Mouse (Mus musculus) lung, embryonic 15.5 days (tissue): ENCODE results near the gene Minos1. TPM values are rescaled to one million over a fixed set of nuclear protein-coding genes. Genes with fewer than 3 reads are reported as not detected.

Experiments
- ATAC-seq: fragments of 200-750 bp; cut with Nextera tagmentation; 2 replicates; pipeline ENCODE4 v1.8.0; 2017; ENCODE audit warnings: moderate number of reproducible peaks, borderline replicate concordance; ENCODE audit not compliant: low FRiP score, low TSS enrichment; ENCODE audit errors: extremely low read depth
- H3K27ac ChIP-seq: fragments of 300-500 bp; sonication (generic); 2 replicates; pipeline ENCODE4 v1.5.1; 2015; ENCODE audit warnings: moderate library complexity, mild to moderate bottlenecking, inconsistent platforms
- H3K27me3 ChIP-seq: fragments of 300-500 bp; sonication (generic); 2 replicates; pipeline ENCODE4 v1.6.1; 2015; ENCODE audit warnings: inconsistent platforms
- H3K36me3 ChIP-seq: fragments of 300-500 bp; sonication (generic); 2 replicates; pipeline ENCODE4 v1.6.1; 2015; ENCODE audit warnings: inconsistent platforms
- H3K4me1 ChIP-seq: fragments of 300-500 bp; sonication (generic); 2 replicates; pipeline ENCODE4 v1.6.1; 2015; ENCODE audit warnings: inconsistent platforms
- H3K4me2 ChIP-seq: fragments of 300-500 bp; sonication (generic); 2 replicates; pipeline ENCODE4 v1.6.1; 2015; ENCODE audit warnings: inconsistent platforms, mild to moderate bottlenecking, moderate library complexity
- H3K4me3 ChIP-seq: fragments of 300-500 bp; sonication (generic); 2 replicates; pipeline ENCODE4 v1.5.1; 2015; ENCODE audit warnings: mild to moderate bottlenecking, inconsistent platforms
- H3K9ac ChIP-seq: fragments of 300-500 bp; sonication (generic); 2 replicates; pipeline ENCODE4 v1.6.1; 2015; ENCODE audit warnings: inconsistent platforms
- H3K9me3 ChIP-seq: fragments of 300-500 bp; sonication (generic); 2 replicates; pipeline ENCODE4 v1.6.1; 2016; ENCODE audit warnings: inconsistent platforms
- WGBS: fragments of 180-500 bp; shearing (Covaris S2); methylation state at CpG from one replicate; pipeline ENCODE4 v1.1.7; 2015; 5-methylcytosine and 5-hydroxymethylcytosine counted together
- polyA plus RNA-seq: library from polyadenylated mRNA; unstranded; fragments of >200 nt; fragmentation: Nextera tagmentation; extraction: Ambion mirVana; gene quantifications from 2 replicates; pipeline ENCODE4 v1.2.1, GENCODE M21; 2015

The Minos1 gene
- polyA plus RNA-seq, result 517 and 528 TPM in 2 replicates

- no peaks in the 10 kb centered on the region for H3K36me3 ChIP-seq
Measured at GRCm38 (mm10) chr4:139130701-139131549, at the start of gene Minos1. Gene Minos1, minus strand, starts transcription at chr4:139131113.

GRCm38 (mm10) chr4:139179731-139180625, 49.1 kb upstream of the Minos1 start:
- H3K9ac ChIP-seq, result no peak overlapping the region
- no peak overlapping the region for H3K4me3 ChIP-seq
- no peaks in the 10 kb centered on the region for H3K27me3 ChIP-seq
- H3K4me1 ChIP-seq, result peaks cover 35% of the 10 kb centered on the region
- ATAC-seq, result peak; percentile 16; the same call in 1 of the 2 replicates
- no peaks in the 10 kb centered on the region for H3K36me3 ChIP-seq
- WGBS, result 26% methylated on average over 17 of the region's 17 CpGs
- H3K9me3 ChIP-seq, result no peaks in the 10 kb centered on the region
- peak overlapping the region; percentile 45; the same call in 1 of the 2 replicates for H3K27ac ChIP-seq
- no peak overlapping the region for H3K4me2 ChIP-seq

More at GRCm38 (mm10) chr4:139130701-139131549, at the start of gene Minos1:
- Histone ChIP-seq H3K4me2 (peak within 1 kb of the TSS; percentile 83), H3K9ac (peak within 1 kb of the TSS; percentile 88), H3K27me3 (no peaks in the 10 kb centered on the region), H3K4me3 (peak within 1 kb of the TSS; percentile 92), H3K9me3 (no peaks in the 10 kb centered on the region), H3K4me1 (peaks cover 15% of the 10 kb centered on the region), H3K27ac (peak within 1 kb of the TSS; percentile 85)
- WGBS, result under 1% methylated on average over 63 of the region's 63 CpGs
- ATAC-seq, result peak; percentile 97

- no peaks in the 10 kb centered on the region for H3K9me3 ChIP-seq
- H3K4me1 ChIP-seq, result peaks cover 43% of the 10 kb centered on the region
- no peak overlapping the region for H3K4me2 ChIP-seq
- H3K4me3 ChIP-seq, result no peak overlapping the region
- WGBS, result 84% methylated on average over 2 of the region's 2 CpGs
- H3K27me3 ChIP-seq, result no peaks in the 10 kb centered on the region
- H3K27ac ChIP-seq, result 0 out of 2 replicates have a peak overlapping the region, but pooled peaks have one; percentile 45
- H3K36me3 ChIP-seq, result no peaks in the 10 kb centered on the region
- H3K9ac ChIP-seq, result no peak overlapping the region
- no peak for ATAC-seq
Measured at GRCm38 (mm10) chr4:139179218-139179617, 48.3 kb upstream of the Minos1 start.

GRCm38 (mm10) chr4:139178377-139178776, 47.5 kb upstream of the Minos1 start:
- no peaks in the 10 kb centered on the region for H3K9me3 ChIP-seq
- peaks cover 49% of the 10 kb centered on the region for H3K4me1 ChIP-seq
- H3K27ac ChIP-seq, result no peak overlapping the region
- 93% methylated on average over 11 of the region's 11 CpGs for WGBS
- H3K36me3 ChIP-seq, result no peaks in the 10 kb centered on the region
- no peak overlapping the region for H3K4me3 ChIP-seq
- H3K9ac ChIP-seq, result no peak overlapping the region
- H3K4me2 ChIP-seq, result no peak overlapping the region
- ATAC-seq, result no peak
- no peaks in the 10 kb centered on the region for H3K27me3 ChIP-seq

- H3K27me3 ChIP-seq, result no peaks in the 10 kb centered on the region
- no peak overlapping the region for H3K9ac ChIP-seq
- H3K9me3 ChIP-seq, result no peaks in the 10 kb centered on the region
- H3K27ac ChIP-seq, result no peak overlapping the region
- no peak overlapping the region for H3K4me2 ChIP-seq
- H3K36me3 ChIP-seq, result no peaks in the 10 kb centered on the region
- no peak overlapping the region for H3K4me3 ChIP-seq
- 94% methylated on average over 3 of the region's 3 CpGs for WGBS
- ATAC-seq, result no peak
- H3K4me1 ChIP-seq, result peaks cover 49% of the 10 kb centered on the region
Measured at GRCm38 (mm10) chr4:139177921-139178320, 47.0 kb upstream of the Minos1 start.

- H3K9me3 ChIP-seq, result no peaks in the 10 kb centered on the region
- H3K4me3 ChIP-seq, result no peak overlapping the region
- peak; percentile 72 for ATAC-seq
- peak overlapping the region; percentile 73 for H3K27ac ChIP-seq
- H3K27me3 ChIP-seq, result no peaks in the 10 kb centered on the region
- no peak overlapping the region for H3K9ac ChIP-seq
- no peaks in the 10 kb centered on the region for H3K36me3 ChIP-seq
- peak overlapping the region; percentile 28 for H3K4me2 ChIP-seq
- WGBS, result 18% methylated on average over 6 of the region's 6 CpGs
- H3K4me1 ChIP-seq, result peaks cover 54% of the 10 kb centered on the region
Measured at GRCm38 (mm10) chr4:139176023-139176422, 45.1 kb upstream of the Minos1 start.

- Histone ChIP-seq H3K4me2 (peak overlapping the region; percentile 28), H3K4me3 (no peak overlapping the region), H3K27me3 (no peaks in the 10 kb centered on the region), H3K9ac (no peak overlapping the region), H3K36me3 (no peaks in the 10 kb centered on the region), H3K4me1 (peaks cover 57% of the 10 kb centered on the region), H3K9me3 (no peaks in the 10 kb centered on the region), H3K27ac (peak overlapping the region; percentile 73)
- peak; percentile 70 for ATAC-seq
- 27% methylated on average over 20 of the region's 20 CpGs for WGBS
Measured at GRCm38 (mm10) chr4:139175061-139175971, 44.4 kb upstream of the Minos1 start.

- ATAC-seq, result no peak
- Histone ChIP-seq H3K4me3 (no peak overlapping the region), H3K4me1 (peaks cover 35% of the 10 kb centered on the region), H3K9ac (no peak overlapping the region), H3K9me3 (no peaks in the 10 kb centered on the region), H3K4me2 (no peak overlapping the region), H3K27ac (peak overlapping the region; percentile 76), H3K27me3 (no peaks in the 10 kb centered on the region), H3K36me3 (no peaks in the 10 kb centered on the region)
- 48% methylated on average over 12 of the region's 12 CpGs for whole genome bisulfite sequencing
Measured at GRCm38 (mm10) chr4:139169748-139170279, 38.9 kb upstream of the Minos1 start.

- no peaks in the 10 kb centered on the region for H3K27me3 ChIP-seq
- no peak overlapping the region for H3K4me3 ChIP-seq
- peak overlapping the region; percentile 76 for H3K27ac ChIP-seq
- H3K9ac ChIP-seq, result no peak overlapping the region
- no peaks in the 10 kb centered on the region for H3K36me3 ChIP-seq
- H3K4me2 ChIP-seq, result peak overlapping the region; percentile 6; the same call in 1 of the 2 replicates
- WGBS, result 42% methylated on average over 15 of the region's 15 CpGs
- peak; percentile 82; the same call in 1 of the 2 replicates for ATAC-seq
- peaks cover 29% of the 10 kb centered on the region for H3K4me1 ChIP-seq
- no peaks in the 10 kb centered on the region for H3K9me3 ChIP-seq
Measured at GRCm38 (mm10) chr4:139168985-139169747, 38.3 kb upstream of the Minos1 start.

GRCm38 (mm10) chr4:139167107-139167506, 36.2 kb upstream of the Minos1 start:
- Histone ChIP-seq H3K4me2 (no peak overlapping the region), H3K27ac (no peak overlapping the region), H3K4me1 (peaks cover 24% of the 10 kb centered on the region), H3K9me3 (no peaks in the 10 kb centered on the region), H3K36me3 (no peaks in the 10 kb centered on the region), H3K27me3 (no peaks in the 10 kb centered on the region), H3K4me3 (no peak overlapping the region), H3K9ac (no peak overlapping the region)
- WGBS, result 48% methylated on average over 8 of the region's 8 CpGs
- ATAC-seq, result no peak
